Mouse (Mus musculus) ES-Bruce4 (cell line): ENCODE results near the gene Bcl7b.

Source experiments
- CTCF ChIP-seq: IDR thresholded peaks from one replicate; pipeline ENCODE4 v1.8.1; 2011; ENCODE audit warnings: low read depth, low read length
- EP300 ChIP-seq: IDR thresholded peaks from 2 replicates; pipeline ENCODE4 v1.6.1; 2011; ENCODE audit warnings: low read depth, low read length; ENCODE audit not compliant: insufficient read depth
- POLR2A ChIP-seq: IDR thresholded peaks from one replicate; pipeline ENCODE4 v1.8.1; 2011; ENCODE audit warnings: low read length; ENCODE audit not compliant: insufficient read depth

DNA sequence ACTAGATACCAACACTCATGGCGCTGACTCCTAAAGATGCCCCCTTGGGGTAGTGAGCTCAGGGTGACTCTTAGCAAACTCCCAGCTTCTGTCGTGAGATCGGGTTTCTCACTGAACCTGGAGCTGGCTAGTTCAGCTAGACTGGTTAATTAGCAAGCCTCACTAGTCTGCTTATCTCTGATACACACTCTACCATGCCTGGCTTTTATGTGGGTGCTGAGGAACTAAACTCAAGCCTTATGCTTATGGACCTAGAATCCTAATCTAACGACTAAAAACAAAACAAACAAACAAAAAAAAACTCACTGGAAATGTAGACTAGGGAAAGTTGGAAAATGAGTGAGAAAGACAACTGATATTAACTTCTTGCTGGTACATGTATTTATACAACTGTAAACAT, 23.6 kb upstream of the Bcl7b start:
- TF ChIP-seq CTCF (no peak), POLR2A (no peak), EP300 (no peak)
